Mouse (Mus musculus): ENCODE data around the gene 4933415A04Rik.

GRCm38 (mm10) chr11:43586324-43587090 lies at the start of gene 4933415A04Rik:
- TF ChIP-seq CTCF (IDR thresholded peaks at IDR 0.05): peak; percentile 86
- no peak for TF ChIP-seq EP300 (IDR thresholded peaks at IDR 0.05)

Measured in lung, postnatal 0 days (tissue).